Mouse (Mus musculus) right cerebral cortex, postnatal 36 days (tissue): ENCODE measurements around the gene Slc1a5.

Source experiments
- DNase-seq, 2 experiments: peaks; one replicate each; pipeline ENCODE4 v3.0.0; 2022; ENCODE audit warnings: low spot score in 2 of 2, mixed read lengths in 1 of 2

The Slc1a5 gene

DNA sequence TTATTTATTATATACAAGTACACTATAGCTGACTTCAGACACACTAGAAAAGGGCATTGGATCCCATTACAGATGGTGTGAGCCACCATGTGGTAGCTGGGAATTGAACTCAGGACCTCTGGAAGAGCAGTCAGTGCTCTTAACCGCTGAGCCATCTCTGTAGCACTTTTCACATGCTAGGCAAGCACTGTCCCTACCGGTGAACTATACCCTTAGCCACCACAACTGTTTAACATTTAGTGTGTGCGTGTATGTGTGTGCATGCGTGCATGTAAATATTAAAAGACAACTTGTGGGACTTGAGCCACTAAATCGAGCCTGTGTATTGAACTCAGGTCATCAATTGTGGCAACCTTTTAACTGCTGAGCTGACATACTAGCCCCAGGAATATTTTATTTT, 65.6 kb downstream of the Slc1a5 start:
- no peak for DNase-seq

DNA sequence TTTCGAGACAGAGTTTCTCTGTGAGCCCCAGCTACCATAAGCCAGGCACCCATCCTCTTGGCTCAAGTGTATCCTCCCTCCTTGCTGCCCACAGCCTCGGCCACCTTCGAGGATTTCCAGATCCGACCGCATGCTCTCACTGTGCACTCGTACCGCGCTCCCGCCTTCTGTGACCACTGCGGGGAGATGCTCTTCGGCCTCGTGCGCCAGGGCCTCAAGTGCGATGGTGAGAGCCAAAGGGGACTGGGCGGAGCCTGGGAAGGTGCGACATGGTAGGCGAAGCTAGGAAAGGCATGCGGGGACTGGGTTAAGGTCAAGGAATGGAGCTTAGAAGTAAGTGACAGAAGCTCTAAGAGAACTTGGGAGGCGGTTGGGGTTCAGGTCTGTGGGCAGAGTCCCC, 66.4 kb downstream of the Slc1a5 start:
- no peak for DNase-seq
